Mouse (Mus musculus) thymus, adult 2 months (tissue): Measurements from ENCODE around the gene Gal. TPM values are rescaled to one million over a fixed set of nuclear protein-coding genes. Genes with fewer than 3 reads are reported as not detected.

Experiments used
- DNase-seq: peaks from one replicate; pipeline ENCODE4 v3.0.0; 2021
- H3K27ac ChIP-seq: fragments of 200-500 bp; 2 replicates; pipeline ENCODE4 v1.5.1; 2012; ENCODE audit warnings: low read length, control low read depth; ENCODE audit not compliant: control insufficient read depth, insufficient read depth
- H3K27me3 ChIP-seq: fragments of 200-500 bp; 2 replicates; pipeline ENCODE4 v1.6.1; 2012; ENCODE audit warnings: mild to moderate bottlenecking, low read length, moderate library complexity, mixed read lengths; ENCODE audit not compliant: control insufficient read depth, insufficient read depth
- H3K36me3 ChIP-seq: fragments of 200-500 bp; 2 replicates; pipeline ENCODE4 v1.6.1; 2012; ENCODE audit warnings: mild to moderate bottlenecking, low read length, moderate library complexity; ENCODE audit not compliant: control insufficient read depth, insufficient read depth
- H3K4me1 ChIP-seq: fragments of 200-500 bp; replicated peaks from 2 replicates; pipeline ENCODE4 v1.6.1; 2012; ENCODE audit warnings: low read length; ENCODE audit not compliant: control insufficient read depth, insufficient read depth
- H3K4me3 ChIP-seq: fragments of 200-500 bp; 2 replicates; pipeline ENCODE4 v1.5.1; 2012; ENCODE audit warnings: mild to moderate bottlenecking, low read length, control low read depth, moderate library complexity; ENCODE audit not compliant: control insufficient read depth, insufficient read depth
- CTCF ChIP-seq: fragments of 200-500 bp; IDR thresholded peaks from 2 replicates; pipeline ENCODE4 v1.5.1; 2012; ENCODE audit warnings: mild to moderate bottlenecking, control low read depth, low read length, moderate library complexity, borderline replicate concordance; ENCODE audit not compliant: control insufficient read depth, poor library complexity, insufficient read depth; ENCODE audit errors: extremely low read depth
- POLR2A ChIP-seq: fragments of 200-500 bp; IDR thresholded peaks from 2 replicates; pipeline ENCODE4 v1.6.1; 2012; ENCODE audit warnings: mild to moderate bottlenecking, low read length, control low read depth, moderate library complexity; ENCODE audit not compliant: control insufficient read depth, poor library complexity, insufficient read depth; ENCODE audit errors: extremely low read depth
- WGBS: fragments of 180-500 bp; shearing (Covaris S2); methylation state at CpG from one replicate; pipeline ENCODE4 v1.1.7; 2018; 5-methylcytosine and 5-hydroxymethylcytosine counted together
- polyA plus RNA-seq: library from polyadenylated mRNA; depleted of rRNA; stranded (reverse); fragments of >200 nt; gene quantifications from 2 replicates; pipeline ENCODE4 v1.2.3, GENCODE M21; 2012

Gene Gal
- polyA plus RNA-seq, 1 experiment = 3.4 TPM

GRCm38 (mm10) chr19:3401943-3402342 lies 12.4 kb downstream of the Gal start:
- no peak overlapping the region for H3K27ac ChIP-seq
- WGBS = 57% methylated on average over 7 of the region's 7 CpGs
- no peaks in the 10 kb centered on the region for H3K36me3 ChIP-seq
- DNase-seq = no peak
- H3K4me1 ChIP-seq = no peaks in the 10 kb centered on the region; the same call in 1 of the 2 replicates
- H3K4me3 ChIP-seq = no peak overlapping the region
- TF ChIP-seq CTCF (no peak), POLR2A (no peak)
- H3K27me3 ChIP-seq = no peaks in the 10 kb centered on the region

- WGBS = 64% methylated on average over 7 of the region's 7 CpGs
- DNase-seq = no peak
- no peak overlapping the region for H3K27ac ChIP-seq
- H3K36me3 ChIP-seq = no peaks in the 10 kb centered on the region
- H3K4me1 ChIP-seq = no peaks in the 10 kb centered on the region; the same call in 1 of the 2 replicates
- H3K27me3 ChIP-seq = no peaks in the 10 kb centered on the region
- TF ChIP-seq POLR2A (no peak), CTCF (no peak)
- no peak overlapping the region for H3K4me3 ChIP-seq
These were observed 12.8 kb downstream of the Gal start for GRCm38 (mm10) chr19:3401504-3401903.

GRCm38 (mm10) chr19:3400057-3400456 lies 14.3 kb downstream of the Gal start:
- 96% methylated on average over 4 of the region's 4 CpGs for WGBS
- H3K27me3 ChIP-seq = no peaks in the 10 kb centered on the region

GRCm38 (mm10) chr19:3394216-3394615 lies 20.1 kb downstream of the Gal start:
- TF ChIP-seq POLR2A = no peak
- TF ChIP-seq CTCF = no peak
- DNase-seq = no peak
- no peak overlapping the region for H3K4me3 ChIP-seq
- H3K27ac ChIP-seq = no peak overlapping the region
- 94% methylated on average over 3 of the region's 3 CpGs for WGBS
- H3K4me1 ChIP-seq = 0 out of 2 replicates have a peak, but pooled peaks cover 2% of the 10 kb centered on the region
- H3K36me3 ChIP-seq = no peaks in the 10 kb centered on the region
- H3K27me3 ChIP-seq = no peaks in the 10 kb centered on the region

More at GRCm38 (mm10) chr19:3400057-3400456, 14.3 kb downstream of the Gal start:
- no peaks in the 10 kb centered on the region; the same call in 1 of the 2 replicates for H3K4me1 ChIP-seq
- H3K36me3 ChIP-seq = no peaks in the 10 kb centered on the region
- no peak for TF ChIP-seq POLR2A
- no peak for TF ChIP-seq CTCF
- H3K4me3 ChIP-seq = no peak overlapping the region
- no peak overlapping the region for H3K27ac ChIP-seq
- no peak for DNase-seq

GRCm38 (mm10) chr19:3392384-3392783 lies 22.0 kb downstream of the Gal start:
- no peak for TF ChIP-seq CTCF
- TF ChIP-seq POLR2A = no peak
- Histone ChIP-seq H3K27me3 (no peaks in the 10 kb centered on the region), H3K4me1 (peaks cover 6% of the 10 kb centered on the region; the same call in 1 of the 2 replicates), H3K27ac (no peak overlapping the region), H3K36me3 (no peaks in the 10 kb centered on the region), H3K4me3 (no peak overlapping the region)
- WGBS = 97% methylated on average over 1 of the region's 1 CpGs
- no peak for DNase-seq

- no peak; the same call in 1 of the 2 replicates for TF ChIP-seq POLR2A
- peak; percentile 91 for TF ChIP-seq CTCF
These were observed 25.3 kb downstream of the Gal start for GRCm38 (mm10) chr19:3389089-3389488.

GRCm38 (mm10) chr19:3388629-3389057 lies 25.7 kb downstream of the Gal start, which contains the start of gene Tesmin:
Tesmin (plus strand) TSS chr19:3388857.
- peaks cover 9% of the 10 kb centered on the region for H3K36me3 ChIP-seq
- H3K27ac ChIP-seq = no peak within 1 kb of the TSS
- WGBS = 2% methylated on average over 33 of the region's 33 CpGs
- H3K4me3 ChIP-seq = peak within 1 kb of the TSS; percentile 53
- H3K27me3 ChIP-seq = no peaks in the 10 kb centered on the region
- peak; percentile 83 for DNase-seq
- peaks cover 6% of the 10 kb centered on the region; the same call in 1 of the 2 replicates for H3K4me1 ChIP-seq
- TF ChIP-seq POLR2A (no peak), CTCF (no peak)

More at GRCm38 (mm10) chr19:3389089-3389488, 25.3 kb downstream of the Gal start:
- H3K4me3 ChIP-seq = peak overlapping the region; percentile 53
- H3K27ac ChIP-seq = no peak overlapping the region
- WGBS = under 1% methylated on average over 43 of the region's 43 CpGs
- peak; percentile 94 for DNase-seq
- peaks cover 5% of the 10 kb centered on the region for H3K36me3 ChIP-seq
- peaks cover 6% of the 10 kb centered on the region; the same call in 1 of the 2 replicates for H3K4me1 ChIP-seq
- H3K27me3 ChIP-seq = no peaks in the 10 kb centered on the region
